Mouse (Mus musculus) E14TG2a.4 (cell line): ENCODE data around the gene Otx2.

Experiments
- CTCF ChIP-seq: conservative IDR thresholded peaks from 2 replicates; pipeline ENCODE4 v1.5.1; 2014; ENCODE audit warnings: low read length
- NANOG ChIP-seq: IDR thresholded peaks from 2 replicates; pipeline ENCODE4 v1.6.1; 2014; ENCODE audit warnings: borderline replicate concordance, low read length, mixed read lengths
- POU5F1 ChIP-seq: IDR thresholded peaks from 2 replicates; pipeline ENCODE4 v1.6.1; 2014; ENCODE audit warnings: low read length, borderline replicate concordance

GRCm38 (mm10) chr14:48664001-48664810 is 9.4 kb downstream of the Otx2 start:
- TF ChIP-seq CTCF, result no peak
- TF ChIP-seq NANOG, result no peak
- TF ChIP-seq POU5F1, result no peak
